Comparison of ENCODE assay signal across 19 mouse cellular contexts in the genomic region with DNA sequence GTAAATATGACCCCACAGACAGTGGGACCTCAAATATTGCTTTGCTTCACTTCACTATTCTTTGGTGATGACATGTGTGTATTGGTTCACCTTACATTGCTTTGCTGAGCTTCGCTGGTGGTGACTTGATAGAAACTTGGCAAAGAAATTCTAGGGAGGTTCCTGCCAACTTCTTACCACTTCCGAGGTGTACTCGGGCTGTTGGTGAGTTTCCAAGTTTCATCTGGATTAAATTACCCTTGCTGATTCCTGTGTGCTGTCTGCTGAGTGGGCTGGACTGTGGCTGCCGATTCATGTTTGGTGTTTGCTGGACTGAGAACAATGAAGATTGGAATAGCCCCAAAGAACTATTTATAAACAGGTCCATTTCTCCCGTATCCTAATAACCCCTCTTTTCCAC.
"Had no signal": no experiment of that assay in that cellular context is flagged by ENCODE, and none has a peak within 500 bp of the region (broad histone marks: within the 10 kb centered on the region; RNA-seq: fewer than 3 reads in every experiment).

No protein-coding gene starts in this region.

- H3K27me3 ChIP-seq: lung, embryonic 15.5 days; midbrain, embryonic 12.5 days; neural tube, embryonic 15.5 days had no signal

- DNase-seq: lung, adult 18-20 months; lung, postnatal 10 days; lung, postnatal 4 days; midbrain, embryonic 14.5 days; retina, postnatal 1 day; right cerebral cortex, adult 18-20 months; right cerebral cortex, postnatal 25 days; right cerebral cortex, postnatal 4 days; spleen, adult 18-20 months; thymus, adult 18-20 months; thymus, postnatal 14 days; thymus, postnatal 36 days had no signal

- H3K27ac ChIP-seq: midbrain, embryonic 10.5 days; midbrain, embryonic 12.5 days; neural tube, embryonic 13.5 days; neural tube, embryonic 15.5 days had no signal

- H3K4me3 ChIP-seq: lung, embryonic 15.5 days; midbrain, embryonic 10.5 days; midbrain, embryonic 12.5 days; myocyte; neural tube, embryonic 13.5 days; neural tube, embryonic 15.5 days had no signal

- H3K4me2 ChIP-seq: lung, embryonic 15.5 days; midbrain, embryonic 12.5 days; neural tube, embryonic 13.5 days; neural tube, embryonic 15.5 days had no signal

- ATAC-seq: midbrain, embryonic 16.5 days had no signal

- H3K4me1 ChIP-seq: midbrain, embryonic 10.5 days; midbrain, embryonic 12.5 days; neural tube, embryonic 13.5 days; neural tube, embryonic 15.5 days had no signal

- H3K9ac ChIP-seq: lung, embryonic 15.5 days; midbrain, embryonic 12.5 days; neural tube, embryonic 13.5 days; neural tube, embryonic 15.5 days had no signal

- H3K36me3 ChIP-seq: lung, embryonic 15.5 days; midbrain, embryonic 10.5 days; midbrain, embryonic 12.5 days; neural tube, embryonic 13.5 days; neural tube, embryonic 15.5 days had no signal

- H3K9me3 ChIP-seq: lung, embryonic 15.5 days; midbrain, embryonic 10.5 days; midbrain, embryonic 12.5 days; neural tube, embryonic 13.5 days; neural tube, embryonic 15.5 days had no signal
